Mouse (Mus musculus) heart, adult 8-10 months (tissue): ENCODE results near the gene Gtpbp10. TPM values are rescaled to one million over a fixed set of nuclear protein-coding genes. Genes with fewer than 3 reads are reported as not detected.
A peak's percentile ranks its signal among the peaks of the same experiment; 100 is the strongest.

Experiments used
- DNase-seq: peaks from one replicate; pipeline ENCODE4 v3.0.0; 2022; ENCODE audit warnings: low spot score
- total RNA-seq, 4 experiments: library from RNA; stranded (reverse); gene quantifications; 2 replicates each; pipeline ENCODE4 v1.2.4; 2022

Gene Gtpbp10
- 10 to 100 TPM in 3 of 4 experiments, 1 to 10 TPM in 1; 9.1 to 13.0 (median 11.1) TPM for total RNA-seq

DNA sequence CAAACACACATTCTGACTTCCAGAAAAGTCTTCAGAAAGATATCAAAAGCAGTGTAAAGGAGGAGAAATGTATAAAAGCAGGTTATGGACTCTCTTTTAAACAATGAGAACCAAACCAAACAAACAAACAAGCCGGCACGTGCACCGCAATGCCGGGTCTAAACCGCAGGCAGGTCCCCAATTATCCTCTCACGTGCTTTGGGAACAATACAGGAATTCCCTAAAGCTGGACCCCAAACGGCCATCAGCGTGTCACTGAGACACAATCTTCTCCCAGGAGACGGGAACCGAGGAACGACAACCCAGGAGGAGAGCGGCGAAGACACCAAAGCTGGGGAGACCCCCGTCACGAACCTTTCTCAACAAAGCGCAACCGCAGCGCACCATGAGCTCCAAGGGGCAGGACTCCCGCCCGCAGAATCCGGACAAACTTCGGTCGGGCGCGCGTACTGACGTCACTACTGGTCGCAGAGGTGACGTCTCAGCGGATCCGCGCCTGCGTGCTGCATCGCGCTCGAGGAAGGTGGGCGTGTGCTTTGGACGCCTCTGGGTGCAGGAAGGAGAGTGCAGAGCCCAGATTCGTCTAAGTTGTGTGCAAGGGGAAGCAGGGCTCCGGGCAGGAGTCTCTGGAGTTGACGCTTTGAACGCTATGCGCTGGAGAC is at the start of gene Gtpbp10:
Gtpbp10 (minus strand) TSS at position 460 of the 662 bp plus-strand sequence.
- peak; percentile 92 for DNase-seq

DNA sequence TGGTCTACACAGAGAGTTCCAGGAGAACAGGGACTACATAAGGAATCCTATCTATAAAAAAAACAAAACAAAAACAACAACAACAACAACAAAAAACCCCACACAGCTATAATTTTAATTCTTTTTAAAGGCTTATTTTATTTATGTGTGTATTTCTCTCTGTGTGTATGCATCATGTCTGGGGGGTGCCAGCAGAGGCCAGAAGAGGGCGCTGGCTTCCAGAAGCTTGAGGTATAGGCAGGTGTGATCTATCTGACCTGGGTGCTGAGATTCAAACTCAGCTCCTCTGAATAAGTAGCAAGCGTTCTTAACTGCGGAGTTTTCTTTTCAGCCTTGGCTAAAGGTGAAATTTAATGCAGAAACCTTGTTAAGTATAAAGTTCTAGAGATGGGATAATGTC is 28.3 kb upstream of the Gtpbp10 start:
- DNase-seq: no peak

DNA sequence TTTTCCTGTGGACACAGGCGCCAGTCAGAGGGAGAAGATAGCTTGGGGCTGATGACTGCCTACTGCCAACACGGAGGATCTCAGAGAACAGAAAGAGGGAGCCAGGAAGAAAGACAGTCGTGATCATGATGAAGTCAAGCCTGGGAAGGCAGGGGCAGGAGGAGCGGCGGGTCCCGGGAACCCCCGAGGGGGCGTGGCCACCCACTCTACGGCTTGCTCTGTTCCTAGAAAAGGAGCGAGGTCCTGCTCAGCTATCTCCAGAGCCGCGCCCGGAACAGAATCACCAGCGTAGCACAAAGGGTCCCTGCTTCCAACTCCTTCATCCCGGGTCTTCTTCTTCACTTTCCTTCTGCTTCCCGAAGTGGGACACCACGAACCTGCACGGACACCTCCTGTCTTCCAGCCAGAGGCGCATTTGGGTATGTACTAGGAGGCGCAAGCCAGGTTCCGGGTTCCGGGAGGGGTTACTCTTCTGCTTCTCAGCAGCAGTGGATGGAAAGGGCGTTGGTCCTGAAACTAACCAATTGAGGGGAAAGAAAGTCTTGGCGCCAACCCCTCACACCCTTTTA is 14.5 kb upstream of the Gtpbp10 start, which contains the start of gene Gm8773:
Gm8773 (plus strand) TSS at position 51 of the 569 bp plus-strand sequence.
- no peak for DNase-seq

DNA sequence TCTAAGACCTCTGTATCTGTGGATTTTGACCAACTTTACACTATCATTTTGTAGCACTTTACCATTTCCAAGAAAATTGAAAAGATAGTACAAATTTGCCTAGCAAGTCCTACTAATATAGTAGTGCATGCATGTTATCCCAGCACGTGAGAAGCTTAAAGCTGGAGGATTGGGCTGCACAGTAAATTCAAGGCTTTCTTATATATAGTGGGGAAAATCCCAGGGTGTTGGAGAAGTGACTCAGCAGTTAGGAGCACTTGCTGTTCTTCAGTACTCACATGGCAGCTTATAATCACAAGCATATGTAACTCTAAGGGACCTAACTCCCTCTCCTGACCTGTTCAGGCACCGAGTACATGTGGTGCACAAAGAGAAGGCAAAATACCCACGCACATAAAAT is 3.1 kb upstream of the Gtpbp10 start:
- no peak for DNase-seq

DNA sequence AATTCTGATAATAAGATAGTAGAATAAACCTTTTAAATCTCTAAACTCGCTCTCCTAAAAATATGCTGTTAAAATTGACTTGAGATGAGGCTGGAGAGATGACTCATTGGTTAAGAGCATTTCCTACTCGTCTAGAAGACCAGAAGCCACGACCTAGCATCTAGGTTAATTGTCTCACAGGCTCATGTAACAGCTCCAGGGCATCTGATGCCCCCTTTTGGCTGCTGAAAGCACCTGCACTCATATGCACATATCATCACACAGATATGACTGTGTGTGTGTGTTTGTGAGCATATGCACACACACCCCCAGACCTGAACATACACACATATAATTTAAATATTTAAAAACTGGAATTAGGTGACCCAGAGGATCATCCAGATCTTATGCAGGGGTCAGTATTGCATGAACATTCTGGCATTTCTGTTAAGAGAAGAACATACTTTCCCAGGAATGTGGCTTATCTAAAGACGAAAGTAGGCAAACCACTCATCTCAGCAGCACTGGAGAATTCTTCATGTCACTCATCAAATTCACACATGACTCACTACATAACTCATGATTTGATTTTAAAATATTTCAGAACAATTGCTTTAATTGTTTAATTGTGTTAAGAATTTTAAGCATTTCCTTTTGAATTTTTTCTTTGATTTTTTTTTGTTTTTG is 1.8 kb upstream of the Gtpbp10 start:
- no peak for DNase-seq

DNA sequence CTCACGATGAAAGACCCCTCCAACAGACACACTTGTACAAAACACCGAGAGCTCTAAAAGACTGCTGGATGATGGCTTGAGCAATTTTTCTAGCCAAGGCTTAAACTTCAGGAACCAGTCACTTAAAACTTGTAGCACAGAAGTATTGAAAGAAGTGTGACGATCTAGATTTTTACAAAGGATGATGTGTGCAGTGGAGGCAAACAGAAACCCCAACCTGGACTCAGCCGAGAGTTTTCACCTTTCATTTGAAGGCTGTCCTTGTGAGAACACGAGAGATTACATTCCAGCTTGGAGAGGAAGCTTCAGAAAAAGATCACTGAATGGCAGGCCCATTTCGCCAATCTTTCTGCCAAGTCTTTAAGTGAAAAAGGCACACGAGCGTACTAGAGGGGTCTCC is 460 bp upstream of the Gtpbp10 start:
- DNase-seq: no peak

DNA sequence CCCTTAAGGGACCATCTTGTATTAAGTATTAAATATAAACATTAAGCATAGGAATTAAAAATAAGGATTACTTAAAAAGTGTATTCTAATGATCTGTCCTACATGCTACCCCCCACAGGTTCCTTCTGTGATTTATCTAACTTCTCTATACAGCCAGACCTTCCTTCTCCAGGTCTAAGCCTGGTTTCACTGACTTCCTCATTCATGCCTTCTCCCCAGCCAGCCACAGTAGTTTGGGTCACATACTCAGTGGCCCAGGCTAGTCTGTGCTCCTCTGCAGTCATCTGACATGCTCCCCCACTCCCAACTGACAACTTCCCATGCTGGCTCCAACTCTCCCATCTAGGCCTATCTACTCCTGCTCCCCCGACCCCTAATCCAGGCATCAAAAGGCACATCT is 8.2 kb downstream of the Gtpbp10 start:
- no peak for DNase-seq

DNA sequence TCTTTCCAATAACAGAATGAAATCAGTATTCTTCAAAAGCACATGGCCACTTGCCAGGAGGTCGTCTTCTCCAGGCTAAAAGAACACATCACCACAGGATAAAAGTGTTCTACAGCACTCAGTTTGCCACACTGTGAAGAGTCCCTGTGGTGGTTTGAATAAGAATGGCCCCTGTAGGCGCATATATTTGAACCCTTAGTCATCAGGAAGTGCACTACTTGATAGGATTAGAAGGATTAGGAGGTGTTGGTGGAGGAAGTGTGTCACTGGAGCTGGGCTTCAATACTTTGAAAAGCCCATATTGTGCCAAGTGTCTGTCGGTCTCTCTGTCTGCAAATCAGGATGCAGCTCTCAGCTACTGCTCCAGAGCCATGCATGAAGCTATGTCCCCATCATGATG is 19.0 kb downstream of the Gtpbp10 start:
- no peak for DNase-seq

DNA sequence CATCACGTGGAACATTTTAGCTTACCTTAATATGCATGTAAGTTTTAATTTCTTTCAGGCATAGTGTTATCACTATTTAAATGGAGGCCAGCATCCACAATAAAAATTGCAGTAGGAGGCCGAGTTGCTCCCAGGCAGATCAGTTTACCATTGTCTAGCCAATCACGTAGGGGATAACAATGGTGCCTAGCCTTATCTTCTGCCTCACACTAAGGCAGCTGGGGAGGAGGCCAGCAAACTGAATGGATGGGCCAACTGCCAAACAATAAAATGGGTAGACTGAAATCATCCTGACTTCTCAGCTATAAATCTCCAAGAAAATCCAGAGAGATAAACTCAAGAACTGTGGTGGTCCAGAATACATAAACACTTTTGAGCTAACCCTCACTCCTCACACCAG is 19.6 kb downstream of the Gtpbp10 start:
- DNase-seq: no peak

DNA sequence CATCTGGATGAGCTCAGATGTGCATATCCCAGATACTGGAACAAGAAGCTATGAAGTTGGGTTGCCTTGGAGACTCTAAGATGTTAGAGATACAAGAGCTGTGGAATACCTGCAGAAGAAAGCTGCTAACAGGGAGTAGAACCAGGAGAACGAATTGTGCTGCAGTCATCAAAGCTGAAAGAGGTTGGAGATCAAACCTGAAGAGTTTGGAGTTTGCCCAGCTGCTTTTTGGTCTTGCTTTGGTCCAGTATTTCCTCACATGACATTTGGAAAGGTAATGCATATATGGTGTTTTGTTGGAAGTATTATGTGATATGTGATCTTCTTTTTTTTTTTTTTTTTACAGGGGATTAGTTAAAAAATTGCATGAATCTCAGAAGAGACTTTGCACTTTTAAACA is 23.2 kb downstream of the Gtpbp10 start:
- DNase-seq: no peak

DNA sequence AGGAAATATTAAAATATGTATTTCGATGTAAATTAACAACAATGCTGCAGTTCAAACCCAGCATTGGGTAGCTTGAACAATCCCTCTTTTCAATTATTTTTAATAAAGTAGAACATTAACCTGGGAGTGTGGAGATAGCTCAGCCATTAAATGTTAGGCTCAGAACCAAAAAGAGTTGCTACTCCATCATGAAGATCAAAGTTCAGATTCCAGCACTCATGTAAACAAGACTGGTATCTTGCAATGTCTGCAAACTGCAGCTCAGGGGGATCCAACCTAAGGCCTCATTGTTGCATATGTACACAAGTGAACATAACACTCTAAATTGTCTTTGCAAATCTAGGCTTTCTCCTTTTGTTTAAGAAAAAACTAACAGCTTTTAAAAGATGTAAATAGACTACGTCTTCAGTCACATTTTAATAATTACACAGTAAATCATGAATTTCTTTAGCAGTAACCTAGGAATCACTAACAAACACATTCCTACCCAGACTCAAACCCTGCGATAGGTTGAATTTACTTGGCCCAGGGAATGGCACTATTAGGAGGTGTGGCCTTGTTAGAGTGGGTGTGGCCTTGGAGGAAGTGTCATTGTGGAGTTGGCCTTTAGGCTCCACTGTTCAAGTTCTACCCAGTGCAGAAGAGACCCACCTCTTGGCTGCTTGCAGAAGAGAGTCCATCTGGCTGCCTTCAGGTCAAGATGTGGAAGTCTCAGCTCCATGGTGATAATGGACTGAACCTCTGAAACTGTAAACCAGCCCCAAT is 25.5 kb downstream of the Gtpbp10 start:
- no peak for DNase-seq

DNA sequence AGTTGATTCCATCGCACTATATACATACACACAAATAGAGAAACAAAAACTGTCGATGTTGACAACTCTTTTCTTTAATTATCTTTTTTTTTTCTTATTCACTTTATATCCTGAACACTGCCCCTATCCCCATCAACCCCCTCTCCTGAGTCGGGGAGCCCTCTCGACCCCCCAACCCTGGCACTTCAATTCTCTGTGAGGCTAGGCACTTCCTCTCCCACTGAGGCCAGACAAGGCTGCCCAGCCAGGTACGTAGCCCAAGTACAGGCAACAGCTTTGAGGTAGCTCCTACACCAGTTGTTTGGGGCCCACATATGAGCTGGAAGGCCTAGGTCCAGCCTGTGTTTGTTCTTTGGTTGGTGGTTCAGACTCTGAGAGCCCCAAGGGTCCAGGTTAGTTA is 43.9 kb downstream of the Gtpbp10 start:
- no peak for DNase-seq

DNA sequence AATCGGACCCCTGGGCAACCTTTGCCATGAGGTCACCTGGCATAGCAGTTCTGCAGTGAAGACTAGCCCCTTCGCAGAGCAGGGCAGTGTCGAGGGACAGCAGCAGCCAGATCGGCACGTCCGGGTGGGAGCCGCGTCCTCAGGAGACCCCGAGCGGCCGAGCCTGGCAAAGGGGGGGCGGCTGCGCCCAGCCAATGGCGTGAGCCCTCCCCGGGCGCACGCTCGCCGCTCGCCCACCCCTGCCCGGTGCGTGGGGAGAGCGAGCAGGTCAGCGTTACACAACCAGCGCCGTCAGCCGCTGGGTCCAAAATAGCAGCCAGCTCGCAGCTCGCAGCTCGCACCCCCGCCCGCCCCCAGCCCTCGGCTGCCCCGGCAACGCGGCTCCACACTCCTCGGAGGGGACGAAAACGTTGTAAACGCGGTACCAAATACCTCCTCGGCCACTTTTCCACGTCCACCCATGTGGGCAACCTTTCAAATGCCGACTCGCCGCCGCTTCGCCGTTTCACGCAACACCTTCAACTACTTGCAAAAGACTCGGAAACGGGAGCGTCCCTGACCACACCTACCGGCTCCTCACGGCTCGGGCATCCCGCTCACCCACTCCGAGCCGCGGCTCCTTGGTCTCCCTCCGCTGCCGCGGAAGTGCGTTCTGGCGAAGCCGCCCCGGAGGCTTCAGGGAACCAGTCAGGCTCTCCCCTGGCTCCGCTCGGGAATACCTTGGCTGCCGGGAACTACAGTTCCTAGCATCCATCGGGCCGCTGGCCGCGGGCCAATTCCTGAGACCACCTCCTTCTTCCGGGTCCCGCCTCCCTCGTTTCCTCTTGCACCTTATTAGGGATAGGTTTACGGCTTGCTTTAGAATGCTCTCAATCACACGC is 44.9 kb downstream of the Gtpbp10 start, which contains the start of gene Cldn12:
Cldn12 (minus strand) TSS at position 763 of the 881 bp plus-strand sequence.
- DNase-seq: peak; percentile 94

DNA sequence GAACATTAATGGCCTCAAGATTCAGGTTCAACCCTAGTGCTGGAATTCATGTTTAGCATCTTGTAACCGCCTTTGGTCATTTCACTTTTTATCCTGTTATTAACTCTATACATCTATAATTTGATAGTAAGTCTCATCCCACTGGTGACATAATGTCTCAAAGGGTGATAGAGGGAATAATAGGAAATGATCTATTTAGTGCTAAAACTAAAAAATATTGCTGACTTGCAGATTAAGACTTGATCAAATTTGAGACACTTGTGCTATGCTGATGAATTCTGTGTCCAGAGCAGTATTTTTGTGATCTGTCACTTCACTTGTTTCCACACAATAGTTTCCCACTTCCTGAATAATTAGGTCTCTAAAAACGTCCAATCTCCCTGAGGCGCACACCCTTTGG is 47.9 kb downstream of the Gtpbp10 start:
- DNase-seq: no peak

DNA sequence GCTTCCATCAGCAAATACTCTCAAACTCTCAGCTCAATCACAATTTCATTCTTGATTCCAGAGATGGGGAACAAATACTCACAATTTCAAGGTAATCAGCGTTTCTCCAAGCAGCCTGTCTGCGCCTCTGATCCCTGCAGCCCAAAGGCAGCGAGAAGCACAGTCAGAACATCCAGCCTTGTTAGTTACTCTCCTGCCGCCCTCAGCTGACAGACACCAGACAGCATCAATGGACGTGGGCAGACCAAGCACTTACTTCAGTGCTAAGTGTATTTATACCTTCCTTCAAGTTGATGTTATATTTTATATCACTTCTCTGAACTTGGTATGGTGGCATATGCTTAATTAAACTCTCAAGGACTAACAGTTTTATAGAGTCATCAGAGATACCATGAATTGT is 48.3 kb downstream of the Gtpbp10 start:
- no peak for DNase-seq

DNA sequence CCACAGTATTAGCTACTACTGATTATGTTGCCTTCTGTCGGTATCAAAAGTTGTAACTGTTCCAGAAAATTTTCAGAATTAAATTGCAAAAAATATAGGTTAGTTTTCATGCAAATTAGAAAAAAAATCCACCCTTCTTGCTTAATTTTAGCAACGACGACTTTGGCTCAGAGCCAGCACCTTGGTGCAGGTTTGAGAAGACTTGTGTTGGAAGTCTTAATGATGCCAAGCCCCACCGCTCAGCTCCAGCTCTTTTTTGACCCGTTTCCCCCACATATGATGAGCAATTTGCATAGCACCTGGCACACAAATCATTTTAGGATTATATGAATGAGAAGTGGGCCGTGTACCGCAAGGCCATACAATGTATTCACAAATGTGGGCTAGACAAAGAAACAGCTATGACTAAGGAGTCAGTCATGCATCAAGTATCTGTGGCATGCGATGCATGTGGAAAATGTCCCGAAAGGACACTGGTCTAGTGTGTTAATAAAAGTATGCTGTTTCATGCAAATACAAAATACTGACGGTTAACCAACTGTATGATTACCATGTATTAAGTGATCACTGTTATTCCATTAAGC is 48.9 kb downstream of the Gtpbp10 start:
- DNase-seq: no peak

DNA sequence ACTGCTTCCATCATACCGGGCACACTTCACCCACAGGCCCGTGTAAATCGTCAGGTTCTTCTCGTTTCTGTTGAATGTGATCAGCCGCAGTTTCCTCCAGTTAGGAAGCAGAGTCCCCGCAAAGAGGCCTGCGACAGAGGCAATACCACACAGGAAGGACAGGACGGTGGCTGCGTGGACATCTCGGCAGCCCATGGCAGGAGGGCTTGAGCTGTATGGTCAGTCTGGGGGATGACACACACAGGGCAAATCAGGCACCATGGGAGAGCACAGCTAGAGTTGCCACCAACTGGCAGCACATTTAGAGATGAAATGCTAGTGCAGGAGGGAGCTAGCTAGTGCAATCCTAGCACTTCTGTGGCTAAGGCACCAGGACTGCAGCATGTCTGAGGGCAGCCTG is 51.1 kb downstream of the Gtpbp10 start:
- DNase-seq: no peak

DNA sequence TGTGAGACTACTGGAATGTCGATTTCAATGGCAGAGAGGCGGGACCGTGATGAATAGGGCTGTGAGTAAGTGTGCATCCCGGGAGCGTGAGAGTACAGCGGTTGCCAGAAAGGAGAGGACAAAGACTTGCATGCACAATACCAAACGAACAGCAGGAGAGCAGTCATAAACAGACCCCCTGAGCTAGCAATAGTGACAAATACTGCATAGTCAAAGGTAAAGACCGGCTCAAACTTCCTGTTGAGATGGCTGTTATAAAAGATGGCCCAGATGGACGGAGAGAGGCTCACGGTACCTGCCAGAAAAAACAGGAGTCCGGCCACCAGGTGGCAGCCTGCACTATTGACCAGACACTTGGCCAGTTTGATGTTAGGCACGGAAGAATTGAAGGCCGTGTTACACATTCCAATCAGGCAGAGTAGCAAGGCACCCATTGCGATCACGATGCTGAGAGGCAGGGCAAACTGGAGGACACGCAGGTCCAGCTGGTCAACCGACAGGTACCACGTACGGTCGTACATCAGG is 51.6 kb downstream of the Gtpbp10 start:
- DNase-seq: peak; percentile 33

DNA sequence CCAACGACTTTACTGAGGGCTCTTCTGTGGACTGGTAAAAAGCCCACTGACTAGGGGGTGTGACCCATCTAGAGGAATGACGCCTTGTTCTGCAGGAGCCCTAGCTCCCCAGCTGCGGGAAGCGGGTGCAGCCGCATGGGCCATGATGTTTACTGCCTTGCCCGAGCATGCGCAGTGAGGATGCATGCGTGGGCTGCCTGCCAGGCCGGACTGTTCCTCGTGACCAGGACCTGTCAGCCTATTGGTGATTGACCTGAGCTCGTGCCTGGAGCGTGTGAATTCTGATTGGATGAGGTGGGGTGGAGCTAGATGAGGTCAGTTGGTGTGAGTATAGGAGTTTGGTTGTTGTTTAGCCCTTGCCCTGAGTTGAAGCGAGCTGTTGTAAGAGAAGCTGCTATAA is 54.9 kb downstream of the Gtpbp10 start:
- DNase-seq: no peak

DNA sequence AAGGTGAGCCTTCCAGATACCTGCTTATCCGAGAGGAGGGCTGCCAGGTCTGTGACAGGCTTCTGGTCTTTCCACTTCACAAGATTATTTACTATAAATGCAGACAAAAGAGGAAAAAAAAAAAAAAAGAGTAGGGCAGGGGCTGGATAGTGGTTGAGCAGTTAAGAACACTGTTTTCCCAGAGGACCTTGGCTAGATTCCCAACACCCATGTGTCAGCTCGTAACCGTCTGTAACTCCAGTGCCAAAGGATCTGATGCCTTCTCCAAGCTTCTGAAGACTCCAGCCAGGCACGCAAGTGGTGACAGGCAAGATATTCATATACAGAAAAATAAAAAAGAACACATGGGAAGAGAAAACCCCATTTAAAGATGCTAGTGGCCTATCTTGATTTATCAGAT is 56.0 kb downstream of the Gtpbp10 start:
- DNase-seq: no peak

DNA sequence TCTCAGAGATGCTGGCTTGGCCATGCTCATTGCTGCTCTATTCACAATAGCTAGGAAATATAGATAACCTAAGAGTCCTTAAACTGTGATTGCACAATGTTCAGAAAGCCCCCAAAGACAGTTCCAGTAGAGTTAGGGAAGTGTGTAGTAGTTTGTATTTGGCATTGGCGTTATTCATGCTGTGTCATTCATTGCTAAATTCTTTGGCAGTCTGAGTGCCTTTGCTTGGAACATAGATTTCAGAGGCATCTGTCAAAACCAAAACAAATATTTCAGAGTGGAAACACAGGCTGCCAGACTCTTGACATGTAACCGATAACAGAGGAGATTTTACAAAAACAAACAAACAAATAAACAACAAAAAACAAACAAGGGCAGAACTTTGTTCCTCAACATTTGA is 57.8 kb downstream of the Gtpbp10 start:
- no peak for DNase-seq
